Mouse (Mus musculus) C2C12 (cell line): Measurements from ENCODE around the gene Acot7.

ENCODE experiments used
- CEBPB ChIP-seq: IDR thresholded peaks from one replicate; pipeline ENCODE4 v1.6.1; 2011; ENCODE audit warnings: low read depth, mild to moderate bottlenecking, control low read depth, moderate library complexity
- CTCF ChIP-seq: IDR thresholded peaks from one replicate; pipeline ENCODE4 v1.5.1; 2011; ENCODE audit not compliant: control insufficient read depth, insufficient read depth, insufficient read length
- FOSL1 ChIP-seq: IDR thresholded peaks from one replicate; pipeline ENCODE4 v1.8.0; 2011; ENCODE audit warnings: mild to moderate bottlenecking, low read length; ENCODE audit not compliant: poor library complexity, insufficient read depth, severe bottlenecking
- MAX ChIP-seq: IDR thresholded peaks from one replicate; pipeline ENCODE4 v1.6.1; 2011; ENCODE audit warnings: mild to moderate bottlenecking, control low read depth
- MYOD1 ChIP-seq: IDR thresholded peaks from one replicate; pipeline ENCODE4 v1.6.1; 2011; ENCODE audit warnings: low read depth; ENCODE audit not compliant: control insufficient read depth, insufficient read length
- MYOG ChIP-seq: IDR thresholded peaks from one replicate; pipeline ENCODE4 v1.6.1; 2011; ENCODE audit not compliant: control insufficient read depth, insufficient read length; ENCODE audit errors: extremely low read depth
- USF1 ChIP-seq: IDR thresholded peaks from one replicate; pipeline ENCODE4 v1.6.1; 2011; ENCODE audit warnings: low read depth, mild to moderate bottlenecking, control low read depth, moderate library complexity

- no peak for TF ChIP-seq MAX
- no peak for TF ChIP-seq USF1
- no peak for TF ChIP-seq CTCF
- TF ChIP-seq FOSL1: no peak
- no peak for TF ChIP-seq MYOG
- no peak for TF ChIP-seq MYOD1
- no peak for TF ChIP-seq CEBPB
Measured at GRCm38 (mm10) chr4:152178344-152178864, 470 bp downstream of the Acot7 start.
